Mouse (Mus musculus) left cerebral cortex, adult 6 months (tissue): ENCODE measurements around the gene E330021D16Rik. TPM values are rescaled to one million over a fixed set of nuclear protein-coding genes. Genes with fewer than 3 reads are reported as not detected.

Source experiments
- long read RNA-seq, 2 experiments: library from polyadenylated mRNA; unstranded; transcript quantifications; one replicate each; pipeline ENCODE4 v2.0.0; 2019 to 2020
- polyA plus RNA-seq: library from polyadenylated mRNA; unstranded; fragments of <200 nt; fragmentation: Nextera tagmentation; gene quantifications from 2 replicates; pipeline ENCODE4 v1.2.3, GENCODE M21; 2021

The E330021D16Rik gene
- not detected in 2 replicates for polyA plus RNA-seq
- long read RNA-seq, experiment 1: 0 reads
- long read RNA-seq, experiment 2: 0 reads

GRCm38 (mm10) chr6:136415133-136415775 lies at the start of gene E330021D16Rik:
Gene E330021D16Rik, minus strand, starts transcription at chr6:136415569.

Other genes starting within 250 kb of the E330021D16Rik start
- gene Grin2b, start 242.1 kb downstream of the E330021D16Rik start, polyA plus RNA-seq: 120 and 143 TPM in 2 replicates
- not detected in 2 replicates for gene Gm8994, start 88.0 kb downstream of the E330021D16Rik start, polyA plus RNA-seq
- 33.2 and 39.0 TPM in 2 replicates for gene Atf7ip, start 90.6 kb upstream of the E330021D16Rik start, polyA plus RNA-seq
- gene Plbd1, start 246.4 kb upstream of the E330021D16Rik start, polyA plus RNA-seq: 0.09 and 0.26 TPM in 2 replicates